Comparison of ENCODE assay signal across 8 mouse cellular contexts in genomic region chr13:98925486-98926212, GRCm38 (mm10). TPM values are rescaled to one million over a fixed set of nuclear protein-coding genes. Genes with fewer than 3 reads are reported as not detected.
A peak's percentile ranks its signal among the peaks of the same experiment; 100 is the strongest.
DNase-seq lines count a peak whose midpoint lies in the region; ATAC-seq lines count a peak whose summit lies in the region.

No protein-coding gene starts in this region.

- WGBS in hindbrain, embryonic 14.5 days = under 1% methylated on average over 62 of the region's 66 CpGs
- 2% methylated on average over 61 of the region's 66 CpGs for WGBS in macrophage (ENCODE audit: missing documents)

- peak; percentile 21 for DNase-seq in cerebellum, adult 11 months
- no peak for DNase-seq in cerebellum, postnatal 25 days
- DNase-seq in c-Kit-negative CD71-positive TER-119-positive erythroid progenitor cells, embryonic 14.5 days (ENCODE audit: low read depth, low spot score) = peak; percentile 46
- DNase-seq in frontal cortex, postnatal 10 days (ENCODE audit: low spot score in 2 of 2) = peak; percentile 26 to 50
- peak; percentile 75 for DNase-seq in hindbrain, embryonic 14.5 days (ENCODE audit: low spot score)
- peak; percentile 61 to 65 for DNase-seq in layer of hippocampus, postnatal 14 days (ENCODE audit: low spot score in 2 of 2)
- DNase-seq in retina, adult 2 months (ENCODE audit: low read depth, low spot score) = peak; percentile 56

- H3K9me3 ChIP-seq in hindbrain, embryonic 14.5 days (ENCODE audit: control insufficient read depth, low read length) = no peaks in the 10 kb centered on the region

- H3K4me2 ChIP-seq in hindbrain, embryonic 14.5 days (replicated peaks) = peak overlapping the region; percentile 85

- no peaks in the 10 kb centered on the region for H3K36me3 ChIP-seq in hindbrain, embryonic 14.5 days (replicated peaks; ENCODE audit: control insufficient read depth, insufficient read depth)
- H3K36me3 ChIP-seq in macrophage (ENCODE audit: inconsistent target) = 0 out of 2 replicates have a peak, but pooled peaks cover 4% of the 10 kb centered on the region

- H3K9ac ChIP-seq in hindbrain, embryonic 14.5 days = peak overlapping the region; percentile 100

- H3K4me1 ChIP-seq in hindbrain, embryonic 14.5 days (replicated peaks; ENCODE audit: control insufficient read depth, insufficient read depth, low read length) = peaks cover 21% of the 10 kb centered on the region

- ATAC-seq in hindbrain, embryonic 14.5 days (ENCODE audit: low FRiP score) = peak; percentile 41

- peak overlapping the region; percentile 98 for H3K4me3 ChIP-seq in hindbrain, embryonic 14.5 days (replicated peaks; ENCODE audit: low read length)
- H3K4me3 ChIP-seq in macrophage (ENCODE audit: inconsistent target) = peak overlapping the region; percentile 69

- H3K27me3 ChIP-seq in hindbrain, embryonic 14.5 days (ENCODE audit: control insufficient read depth, insufficient read depth, low read length) = no peaks in the 10 kb centered on the region

- H3K79me2 ChIP-seq in macrophage (ENCODE audit: inconsistent target) = peaks cover 48% of the 10 kb centered on the region

- H3K27ac ChIP-seq in hindbrain, embryonic 14.5 days = peak overlapping the region; percentile 99
- H3K27ac ChIP-seq in macrophage = peak overlapping the region; percentile 63

RNA-seq across cellular contexts. Expression of gene Tnpo1, which starts 0.5 kb away (rescaled TPM):
- 47.9 and 50.0 TPM in 2 replicates for polyA plus RNA-seq in hindbrain, embryonic 14.5 days (2014; fragmentation: Nextera tagmentation; extraction: Ambion mirVana)
- 10 to 100 TPM; 62.3 to 75.3 TPM for total RNA-seq in layer of hippocampus, postnatal 14 days (2021)
- total RNA-seq in macrophage (2018; cell fraction: chromatin; rRNA removed) = 100 to 1,000 TPM in 12 of 26 experiments, 10 to 100 TPM in 14; 29.0 to 143 (median 86.4) TPM
- 10 to 100 TPM; 41.8 to 72.5 (median 57.5) TPM for total RNA-seq in macrophage (2018; cell fraction: cytosol; rRNA removed)
- total RNA-seq in macrophage (2018; cell fraction: nucleus; rRNA removed) = 100 to 1,000 TPM in 2 of 26 experiments, 10 to 100 TPM in 24; 32.3 to 124 (median 65.5) TPM
- polyA plus RNA-seq in macrophage (2018) = 25.1 to 51.3 TPM (median 32.1 TPM) in 3 replicates

RNA-seq across cellular contexts. Expression of gene 1700024P04Rik, which starts 58.7 kb away (rescaled TPM):
- not detected in 2 replicates for polyA plus RNA-seq in hindbrain, embryonic 14.5 days (2014; fragmentation: Nextera tagmentation; extraction: Ambion mirVana)
- total RNA-seq in layer of hippocampus, postnatal 14 days (2021) = not detected
- total RNA-seq in macrophage (2018; cell fraction: chromatin; rRNA removed) = not detected
- total RNA-seq in macrophage (2018; cell fraction: cytosol; rRNA removed) = not detected
- not detected for total RNA-seq in macrophage (2018; cell fraction: nucleus; rRNA removed)
- not detected in 3 replicates for polyA plus RNA-seq in macrophage (2018)

Comparison
In these comparisons a context has a peak if more than half of its experiments do, and no peak if none do; other contexts are left out.
1. DNase-seq: peak in cerebellum, adult 11 months (single experiment), c-Kit-negative CD71-positive TER-119-positive erythroid progenitor cells, embryonic 14.5 days (single experiment), frontal cortex, postnatal 10 days (2 of 2), hindbrain, embryonic 14.5 days (single experiment), layer of hippocampus, postnatal 14 days (2 of 2) and retina, adult 2 months (single experiment); none in cerebellum, postnatal 25 days (0 of 2).